Mouse (Mus musculus) liver, adult 2 months (tissue): ENCODE measurements around the gene Tst.

Experiments
- CTCF ChIP-seq: fragments of 200-500 bp; IDR thresholded peaks from 2 replicates; pipeline ENCODE4 v1.5.1; 2011; ENCODE audit warnings: low read depth, low read length, control low read depth
- POLR2A ChIP-seq: fragments of 200-500 bp; IDR thresholded peaks from 2 replicates; pipeline ENCODE4 v1.6.1; 2011; ENCODE audit warnings: low read length, control low read depth; ENCODE audit not compliant: insufficient read depth; ENCODE audit errors: extremely low read depth

- TF ChIP-seq POLR2A = no peak
- no peak for TF ChIP-seq CTCF
These were observed 32.3 kb upstream of the Tst start for GRCm38 (mm10) chr15:78438018-78438394.
